Mouse (Mus musculus) liver, adult 2 months (tissue): Measurements from ENCODE around the gene Gm45713.
A peak's percentile ranks its signal among the peaks of the same experiment; 100 is the strongest.

Source experiments
- CTCF ChIP-seq: fragments of 200-500 bp; IDR thresholded peaks from 2 replicates; pipeline ENCODE4 v1.5.1; 2011; ENCODE audit warnings: low read depth, low read length, control low read depth
- POLR2A ChIP-seq: fragments of 200-500 bp; IDR thresholded peaks from 2 replicates; pipeline ENCODE4 v1.6.1; 2011; ENCODE audit warnings: low read length, control low read depth; ENCODE audit not compliant: insufficient read depth; ENCODE audit errors: extremely low read depth

- TF ChIP-seq CTCF (peak; percentile 86), POLR2A (peak; percentile 94)
Measured at GRCm38 (mm10) chr7:45128624-45129246, 7.3 kb downstream of the Gm45713 start, which contains the start of gene Rpl13a.
